Mouse (Mus musculus) kidney, postnatal 0 days (tissue): ENCODE data around the gene D230025D16Rik. TPM values are rescaled to one million over a fixed set of nuclear protein-coding genes. Genes with fewer than 3 reads are reported as not detected.
"Not testable (repeated sequence)": the region's sequence is repeated elsewhere in the genome, so short reads cannot be mapped to it uniquely, and the experiment has no call there.

ENCODE experiments used
- ATAC-seq: fragments of 200-750 bp; cut with Nextera tagmentation; replicated peaks from 2 replicates; pipeline ENCODE4 v1.8.0; 2017; ENCODE audit warnings: low read depth, moderate number of reproducible peaks, moderate TSS enrichment, moderate library complexity; ENCODE audit not compliant: low FRiP score
- DNase-seq: peaks from one replicate; pipeline ENCODE4 v3.0.0-alpha.2; 2016; ENCODE audit warnings: low spot score
- H3K27ac ChIP-seq: fragments of 300-500 bp; sonication (generic); 2 replicates; pipeline ENCODE4 v1.5.1; 2014; ENCODE audit warnings: mild to moderate bottlenecking
- H3K27me3 ChIP-seq: fragments of 300-500 bp; sonication (generic); 2 replicates; pipeline ENCODE4 v1.6.1; 2014; ENCODE audit warnings: low read length, mixed read lengths; ENCODE audit not compliant: insufficient read depth
- H3K36me3 ChIP-seq: fragments of 300-500 bp; sonication (generic); 2 replicates; pipeline ENCODE4 v1.6.1; 2014; ENCODE audit warnings: low read length, mixed read lengths; ENCODE audit not compliant: insufficient read depth
- H3K4me1 ChIP-seq: fragments of 300-500 bp; sonication (generic); replicated peaks from 2 replicates; pipeline ENCODE4 v1.6.1; 2014; ENCODE audit warnings: antibody characterized with exemption, low read length, mixed read lengths; ENCODE audit not compliant: insufficient read depth
- H3K4me2 ChIP-seq: fragments of 300-500 bp; sonication (generic); 2 replicates; pipeline ENCODE4 v1.6.1; 2014; ENCODE audit warnings: mild to moderate bottlenecking, low read length, moderate library complexity, mixed read lengths
- H3K4me3 ChIP-seq: fragments of 300-500 bp; sonication (generic); replicated peaks from 2 replicates; pipeline ENCODE4 v1.5.1; 2014; ENCODE audit warnings: low read depth, low read length
- H3K9ac ChIP-seq: fragments of 300-500 bp; sonication (generic); 2 replicates; pipeline ENCODE4 v1.6.1; 2014; ENCODE audit warnings: low read depth, low read length
- H3K9me3 ChIP-seq: fragments of 300-500 bp; sonication (generic); replicated peaks from 2 replicates; pipeline ENCODE4 v1.6.1; 2016; ENCODE audit warnings: low read length, inconsistent platforms, mixed read lengths
- CTCF ChIP-seq: IDR thresholded peaks from 2 replicates; pipeline ENCODE4 v1.5.1; 2016; ENCODE audit warnings: antibody characterized with exemption, low read depth, mild to moderate bottlenecking, moderate library complexity
- WGBS: fragments of 180-500 bp; shearing (Covaris S2); extraction: QIAGEN DNeasy Blood & Tissue Kit; methylation state at CpG from one replicate; pipeline ENCODE4 v1.1.7; 2014; 5-methylcytosine and 5-hydroxymethylcytosine counted together
- polyA plus RNA-seq: library from polyadenylated mRNA; unstranded; fragments of >200 nt; fragmentation: Nextera tagmentation; extraction: Ambion mirVana; gene quantifications from 2 replicates; pipeline ENCODE4 v1.2.1, GENCODE M21; 2015

D230025D16Rik gene
- polyA plus RNA-seq: 19.2 and 20.6 TPM in 2 replicates

- Histone ChIP-seq H3K27me3 (no peaks in the 10 kb centered on the region), H3K9me3 (no peaks in the 10 kb centered on the region), H3K4me2 (peak within 1 kb of the TSS; percentile 81), H3K4me1 (peaks cover 7% of the 10 kb centered on the region), H3K27ac (peak within 1 kb of the TSS; percentile 94), H3K36me3 (no peaks in the 10 kb centered on the region), H3K4me3 (peak within 1 kb of the TSS; percentile 92), H3K9ac (peak within 1 kb of the TSS; percentile 89)
- WGBS: 2% methylated on average over 34 of the region's 34 CpGs
- DNase-seq: peak; percentile 97
- ATAC-seq: peak; percentile 96
- no peak for TF ChIP-seq CTCF
Measured at GRCm38 (mm10) chr8:105224413-105225271, at the start of gene D230025D16Rik. Gene D230025D16Rik (plus strand): TSS chr8:105225145.

- WGBS: 97% methylated on average over 3 of the region's 3 CpGs
- not testable (repeated sequence) for ATAC-seq, DNase-seq, H3K36me3 ChIP-seq, H3K27ac ChIP-seq, H3K9ac ChIP-seq, H3K9me3 ChIP-seq, H3K4me2 ChIP-seq, H3K4me3 ChIP-seq, H3K4me1 ChIP-seq, H3K27me3 ChIP-seq
Measured at GRCm38 (mm10) chr8:105175287-105175686, 49.7 kb upstream of the D230025D16Rik start.

- ATAC-seq (no peak), DNase-seq (no peak)
- no peak for TF ChIP-seq CTCF
- no peaks in the 10 kb centered on the region for H3K27me3 ChIP-seq
- no peaks in the 10 kb centered on the region for H3K9me3 ChIP-seq
- 83% methylated on average over 6 of the region's 6 CpGs for WGBS
- no peak overlapping the region for H3K4me2 ChIP-seq
- no peak overlapping the region for H3K4me3 ChIP-seq
- 0 out of 2 replicates have a peak, but pooled peaks cover 5% of the 10 kb centered on the region for H3K36me3 ChIP-seq
- no peak overlapping the region for H3K27ac ChIP-seq
- H3K4me1 ChIP-seq: no peaks in the 10 kb centered on the region
- no peak overlapping the region for H3K9ac ChIP-seq
Measured at GRCm38 (mm10) chr8:105178211-105178800, 46.6 kb upstream of the D230025D16Rik start.

GRCm38 (mm10) chr8:105182201-105182600, 42.7 kb upstream of the D230025D16Rik start:
- WGBS: 67% methylated on average over 1 of the region's 1 CpGs
- H3K4me2 ChIP-seq: no peak overlapping the region
- DNase-seq (no peak), ATAC-seq (no peak)
- no peak for TF ChIP-seq CTCF
- 0 out of 2 replicates have a peak, but pooled peaks cover 5% of the 10 kb centered on the region for H3K36me3 ChIP-seq
- H3K9me3 ChIP-seq: no peaks in the 10 kb centered on the region
- no peak overlapping the region for H3K9ac ChIP-seq
- no peaks in the 10 kb centered on the region for H3K27me3 ChIP-seq
- no peak overlapping the region for H3K4me3 ChIP-seq
- H3K27ac ChIP-seq: no peak overlapping the region
- H3K4me1 ChIP-seq: no peaks in the 10 kb centered on the region

- 39% methylated on average over 1 of the region's 1 CpGs for WGBS
- H3K4me3 ChIP-seq: no peak overlapping the region
- TF ChIP-seq CTCF: no peak
- H3K27me3 ChIP-seq: no peaks in the 10 kb centered on the region
- no peak overlapping the region for H3K4me2 ChIP-seq
- no peaks in the 10 kb centered on the region for H3K9me3 ChIP-seq
- no peak for DNase-seq
- 0 out of 2 replicates have a peak, but pooled peaks cover 5% of the 10 kb centered on the region for H3K36me3 ChIP-seq
- no peak overlapping the region for H3K27ac ChIP-seq
- H3K9ac ChIP-seq: no peak overlapping the region
- H3K4me1 ChIP-seq: no peaks in the 10 kb centered on the region
- ATAC-seq: no peak
Measured at GRCm38 (mm10) chr8:105186467-105187005, 38.4 kb upstream of the D230025D16Rik start.

- no peak for TF ChIP-seq CTCF
- Histone ChIP-seq H3K27me3 (no peaks in the 10 kb centered on the region), H3K4me2 (no peak overlapping the region), H3K36me3 (peaks cover 16% of the 10 kb centered on the region), H3K27ac (no peak overlapping the region), H3K9me3 (no peaks in the 10 kb centered on the region), H3K4me1 (no peaks in the 10 kb centered on the region), H3K9ac (no peak overlapping the region), H3K4me3 (no peak overlapping the region)
- DNase-seq (no peak), ATAC-seq (no peak)
- WGBS: 92% methylated on average over 5 of the region's 5 CpGs
Measured at GRCm38 (mm10) chr8:105192182-105192581, 32.8 kb upstream of the D230025D16Rik start.
